Mouse (Mus musculus) midbrain, embryonic 11.5 days (tissue): ENCODE data around the gene Slc39a10. TPM values are rescaled to one million over a fixed set of nuclear protein-coding genes. Genes with fewer than 3 reads are reported as not detected.

ENCODE experiments used
- ATAC-seq: fragments of 200-750 bp; cut with Nextera tagmentation; 2 replicates; pipeline ENCODE4 v1.8.0; 2017; ENCODE audit warnings: moderate TSS enrichment, moderate library complexity; ENCODE audit not compliant: low FRiP score
- DNase-seq: peaks from one replicate; pipeline ENCODE4 v3.0.0; 2015; ENCODE audit warnings: low spot score; ENCODE audit errors: missing footprints
- H3K27ac ChIP-seq: fragments of 300-500 bp; sonication (generic); 2 replicates; pipeline ENCODE4 v1.5.1; 2014; ENCODE audit warnings: low read depth, low read length
- H3K27me3 ChIP-seq: fragments of 300-500 bp; sonication (generic); 2 replicates; pipeline ENCODE4 v1.6.1; 2014; ENCODE audit warnings: mild to moderate bottlenecking, low read length, moderate library complexity, mixed read lengths; ENCODE audit not compliant: control insufficient read depth, insufficient read depth
- H3K36me3 ChIP-seq: fragments of 300-500 bp; sonication (generic); 2 replicates; pipeline ENCODE4 v1.6.1; 2014; ENCODE audit warnings: mild to moderate bottlenecking, low read length, moderate library complexity, mixed read lengths; ENCODE audit not compliant: control insufficient read depth, insufficient read depth
- H3K4me1 ChIP-seq: fragments of 300-500 bp; sonication (generic); 2 replicates; pipeline ENCODE4 v1.6.1; 2014; ENCODE audit warnings: low read length; ENCODE audit not compliant: control insufficient read depth, insufficient read depth
- H3K4me2 ChIP-seq: fragments of 300-500 bp; sonication (generic); 2 replicates; pipeline ENCODE4 v1.6.1; 2014; ENCODE audit warnings: mild to moderate bottlenecking, moderate library complexity
- H3K4me3 ChIP-seq: fragments of 300-500 bp; sonication (generic); 2 replicates; pipeline ENCODE4 v1.5.1; 2014; ENCODE audit warnings: low read depth, low read length
- H3K9ac ChIP-seq: fragments of 300-500 bp; sonication (generic); 2 replicates; pipeline ENCODE4 v1.6.1; 2014; ENCODE audit warnings: low read length
- H3K9me3 ChIP-seq: fragments of 300-500 bp; sonication (generic); 2 replicates; pipeline ENCODE4 v1.6.1; 2016; ENCODE audit warnings: low read length; ENCODE audit not compliant: control insufficient read depth
- WGBS: fragments of 180-500 bp; shearing (Covaris S2); extraction: QIAGEN DNeasy Blood & Tissue Kit; methylation state at CpG from one replicate; pipeline ENCODE4 v1.1.7; 2014; 5-methylcytosine and 5-hydroxymethylcytosine counted together
- polyA plus RNA-seq: library from polyadenylated mRNA; unstranded; fragments of >200 nt; fragmentation: Nextera tagmentation; extraction: Ambion mirVana; gene quantifications from 2 replicates; pipeline ENCODE4 v1.2.1, GENCODE M21; 2014

Slc39a10 gene
- polyA plus RNA-seq, 1 experiment from 2014 or later = 84.7 TPM

- H3K4me2 ChIP-seq = no peak overlapping the region
- WGBS = 86% methylated on average over 1 of the region's 1 CpGs
- ATAC-seq (no peak), DNase-seq (no peak)
- H3K27me3 ChIP-seq = no peaks in the 10 kb centered on the region
- no peak overlapping the region for H3K9ac ChIP-seq
- H3K4me3 ChIP-seq = no peak overlapping the region
- H3K36me3 ChIP-seq = no peaks in the 10 kb centered on the region
- no peak overlapping the region for H3K27ac ChIP-seq
- H3K9me3 ChIP-seq = no peaks in the 10 kb centered on the region
- no peaks in the 10 kb centered on the region for H3K4me1 ChIP-seq
Measured at GRCm38 (mm10) chr1:46912506-46913156, 20.0 kb upstream of the Slc39a10 start.

GRCm38 (mm10) chr1:46910154-46910553 is 17.5 kb upstream of the Slc39a10 start:
- 84% methylated on average over 3 of the region's 3 CpGs for WGBS
- Histone ChIP-seq H3K36me3 (no peaks in the 10 kb centered on the region), H3K27me3 (no peaks in the 10 kb centered on the region), H3K4me1 (no peaks in the 10 kb centered on the region), H3K9me3 (no peaks in the 10 kb centered on the region), H3K4me2 (no peak overlapping the region), H3K9ac (no peak overlapping the region), H3K4me3 (no peak overlapping the region), H3K27ac (no peak overlapping the region)
- DNase-seq (no peak), ATAC-seq (no peak)

- Histone ChIP-seq H3K27me3 (no peaks in the 10 kb centered on the region), H3K9ac (no peak overlapping the region), H3K4me2 (no peak overlapping the region), H3K4me3 (no peak overlapping the region), H3K9me3 (no peaks in the 10 kb centered on the region), H3K36me3 (no peaks in the 10 kb centered on the region), H3K4me1 (no peaks in the 10 kb centered on the region), H3K27ac (no peak overlapping the region)
- no peak for DNase-seq
- whole genome bisulfite sequencing = 94% methylated on average over 5 of the region's 5 CpGs
- no peak for ATAC-seq
Measured at GRCm38 (mm10) chr1:46905706-46906105, 13.1 kb upstream of the Slc39a10 start.

- no peak for DNase-seq
Measured at GRCm38 (mm10) chr1:46902102-46902683, 9.5 kb upstream of the Slc39a10 start.

GRCm38 (mm10) chr1:46894281-46894842 is 1.7 kb upstream of the Slc39a10 start:
- Histone ChIP-seq H3K27me3 (no peaks in the 10 kb centered on the region), H3K4me1 (no peaks in the 10 kb centered on the region), H3K9ac (no peak overlapping the region), H3K36me3 (no peaks in the 10 kb centered on the region), H3K4me3 (no peak overlapping the region), H3K4me2 (no peak overlapping the region), H3K9me3 (no peaks in the 10 kb centered on the region), H3K27ac (no peak overlapping the region)
- ATAC-seq (no peak), DNase-seq (no peak)
- WGBS = 31% methylated on average over 7 of the region's 7 CpGs

More at GRCm38 (mm10) chr1:46902102-46902683, 9.5 kb upstream of the Slc39a10 start:
- no peak overlapping the region for H3K4me2 ChIP-seq
- no peak overlapping the region for H3K27ac ChIP-seq
- no peak overlapping the region for H3K4me3 ChIP-seq
- H3K36me3 ChIP-seq = no peaks in the 10 kb centered on the region
- WGBS = 51% methylated on average over 2 of the region's 2 CpGs
- H3K9me3 ChIP-seq = no peaks in the 10 kb centered on the region
- no peak for ATAC-seq
- no peak overlapping the region for H3K9ac ChIP-seq
- no peaks in the 10 kb centered on the region for H3K27me3 ChIP-seq
- no peaks in the 10 kb centered on the region for H3K4me1 ChIP-seq

- Histone ChIP-seq H3K27me3 (no peaks in the 10 kb centered on the region), H3K27ac (no peak overlapping the region), H3K9ac (no peak overlapping the region), H3K4me2 (no peak overlapping the region), H3K4me3 (no peak overlapping the region), H3K4me1 (no peaks in the 10 kb centered on the region), H3K9me3 (no peaks in the 10 kb centered on the region), H3K36me3 (no peaks in the 10 kb centered on the region)
- no peak for DNase-seq
- no peak for ATAC-seq
- 70% methylated on average over 4 of the region's 4 CpGs for WGBS
Measured at GRCm38 (mm10) chr1:46888726-46889125, 3.9 kb downstream of the Slc39a10 start.

GRCm38 (mm10) chr1:46888324-46888723 is 4.3 kb downstream of the Slc39a10 start:
- no peak overlapping the region for H3K4me3 ChIP-seq
- WGBS = 52% methylated on average over 2 of the region's 2 CpGs

GRCm38 (mm10) chr1:46887908-46888307 is 4.7 kb downstream of the Slc39a10 start:
- Histone ChIP-seq H3K27ac (no peak overlapping the region), H3K4me3 (no peak overlapping the region), H3K36me3 (no peaks in the 10 kb centered on the region), H3K9ac (no peak overlapping the region), H3K27me3 (no peaks in the 10 kb centered on the region), H3K9me3 (no peaks in the 10 kb centered on the region), H3K4me1 (no peaks in the 10 kb centered on the region), H3K4me2 (no peak overlapping the region)
- no peak for DNase-seq
- WGBS = 10% methylated on average over 6 of the region's 6 CpGs
- no peak for ATAC-seq

More at GRCm38 (mm10) chr1:46888324-46888723, 4.3 kb downstream of the Slc39a10 start:
- ATAC-seq = no peak
- Histone ChIP-seq H3K27ac (no peak overlapping the region), H3K4me2 (no peak overlapping the region), H3K9ac (no peak overlapping the region), H3K9me3 (no peaks in the 10 kb centered on the region), H3K36me3 (no peaks in the 10 kb centered on the region), H3K4me1 (no peaks in the 10 kb centered on the region), H3K27me3 (no peaks in the 10 kb centered on the region)
- no peak for DNase-seq

- ATAC-seq (no peak), DNase-seq (peak; percentile 84)
- no peaks in the 10 kb centered on the region for H3K9me3 ChIP-seq
- no peak overlapping the region for H3K4me2 ChIP-seq
- H3K36me3 ChIP-seq = no peaks in the 10 kb centered on the region
- H3K4me3 ChIP-seq = no peak overlapping the region
- H3K4me1 ChIP-seq = no peaks in the 10 kb centered on the region
- H3K27ac ChIP-seq = no peak overlapping the region
- WGBS = 74% methylated on average over 9 of the region's 9 CpGs
- no peak overlapping the region for H3K9ac ChIP-seq
- H3K27me3 ChIP-seq = no peaks in the 10 kb centered on the region
Measured at GRCm38 (mm10) chr1:46886091-46886490, 6.6 kb downstream of the Slc39a10 start.
